ENCODE assay signal across 8 mouse cellular contexts in the genomic region with DNA sequence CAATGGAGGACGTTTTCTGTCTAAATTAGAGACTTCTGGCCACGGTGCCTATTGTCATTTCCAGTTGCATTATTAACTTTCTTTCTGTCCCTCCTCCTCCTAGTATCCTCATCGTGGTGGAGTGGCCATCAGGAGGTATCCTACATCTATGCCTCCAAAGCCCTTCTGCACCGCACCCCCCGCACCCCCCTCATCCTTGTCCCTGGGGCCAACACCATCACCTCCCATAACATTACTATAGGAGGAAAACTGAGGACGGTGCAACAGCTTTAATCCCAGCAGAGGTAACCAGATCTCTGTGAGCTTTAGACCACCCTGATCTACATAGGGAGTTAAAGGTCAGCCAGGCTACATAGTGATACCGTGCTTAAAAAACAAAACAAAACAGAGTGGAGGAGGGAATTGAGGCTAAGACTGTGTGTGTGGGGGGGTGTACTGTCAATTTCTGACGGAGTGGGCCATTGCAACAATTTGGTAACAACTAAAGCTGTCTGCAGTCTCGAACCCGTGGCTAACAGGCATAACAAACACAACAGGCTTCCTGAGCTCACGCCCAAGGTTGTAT. TPM values are rescaled to one million over a fixed set of nuclear protein-coding genes. Genes with fewer than 3 reads are reported as not detected.
DNase-seq lines count a peak whose midpoint lies in the region; ATAC-seq and TF ChIP-seq lines count a peak whose summit lies in the region.

No protein-coding gene starts in this region.

- no peak; the same call in 1 of the 2 replicates for ATAC-seq in heart, embryonic 11.5 days (replicated peaks; ENCODE audit: insufficient number of reproducible peaks, low FRiP score, low TSS enrichment)
- ATAC-seq in forebrain, embryonic 15.5 days (replicated peaks): peak; percentile 50
- no peak for ATAC-seq in liver, embryonic 16.5 days (ENCODE audit: low read depth)
- ATAC-seq in activated CD4-positive, CD25-positive, alpha-beta regulatory T cell, adult 4 months: no peak

- H3K27ac ChIP-seq in heart, embryonic 11.5 days (ENCODE audit: low read depth, low read length): peak overlapping the region; percentile 71
- peak overlapping the region; percentile 62 for H3K27ac ChIP-seq in forebrain, embryonic 15.5 days (replicated peaks)
- H3K27ac ChIP-seq in liver, embryonic 16.5 days (ENCODE audit: low read length): peak overlapping the region; percentile 72

- peak overlapping the region; percentile 96 for H3K9ac ChIP-seq in heart, embryonic 11.5 days (ENCODE audit: low read depth, low read length)
- H3K9ac ChIP-seq in forebrain, embryonic 15.5 days (replicated peaks): peak overlapping the region; percentile 88
- peak overlapping the region; percentile 60 for H3K9ac ChIP-seq in liver, embryonic 16.5 days (ENCODE audit: low read depth, low read length)

- DNase-seq in heart, postnatal 36 days: no peak
- no peak for DNase-seq in gastrocnemius, postnatal 10 days
- no peak for DNase-seq in adrenal gland, adult 18-20 months (ENCODE audit: low spot score in 2 of 2)

- H3K4me2 ChIP-seq in heart, embryonic 11.5 days: peak overlapping the region; percentile 91
- peak overlapping the region; percentile 89 for H3K4me2 ChIP-seq in forebrain, embryonic 15.5 days (replicated peaks)
- H3K4me2 ChIP-seq in liver, embryonic 16.5 days (ENCODE audit: low read depth, low read length): peak overlapping the region; percentile 73

- H3K36me3 ChIP-seq in heart, embryonic 11.5 days (ENCODE audit: control insufficient read depth, insufficient read depth, low read length): peaks cover 10% of the 10 kb centered on the region
- peaks cover 28% of the 10 kb centered on the region for H3K36me3 ChIP-seq in E14TG2a.4 (ENCODE audit: insufficient read depth, low read length)
- H3K36me3 ChIP-seq in forebrain, embryonic 15.5 days: peaks cover 22% of the 10 kb centered on the region
- peaks cover 16% of the 10 kb centered on the region for H3K36me3 ChIP-seq in liver, embryonic 16.5 days (ENCODE audit: control insufficient read depth, insufficient read depth)

- H3K27me3 ChIP-seq in heart, embryonic 11.5 days (ENCODE audit: control insufficient read depth, insufficient read depth, low read length): no peaks in the 10 kb centered on the region
- H3K27me3 ChIP-seq in E14TG2a.4 (ENCODE audit: insufficient read depth, low read length): no peaks in the 10 kb centered on the region
- no peaks in the 10 kb centered on the region for H3K27me3 ChIP-seq in forebrain, embryonic 15.5 days
- H3K27me3 ChIP-seq in liver, embryonic 16.5 days (ENCODE audit: control insufficient read depth, insufficient read depth, low read depth, low read length): no peaks in the 10 kb centered on the region

- intact Hi-C loops in heart, postnatal 36 days (cut with DNase I): loop anchor here (1.0 to 10.0 kb wide), 3 partner anchors 19 to 326 kb away; partner anchors contain the start of genes Kansl3 and Lman2l

- no peak for TF ChIP-seq CTCF in E14TG2a.4 (conservative IDR thresholded peaks at IDR 0.05; ENCODE audit: low read length)

- H3K4me1 ChIP-seq in heart, embryonic 11.5 days (ENCODE audit: control insufficient read depth, insufficient read depth, low read length): peaks cover 8% of the 10 kb centered on the region; the same call in 1 of the 2 replicates
- peaks cover 34% of the 10 kb centered on the region for H3K4me1 ChIP-seq in E14TG2a.4 (replicated peaks; ENCODE audit: low read depth, low read length)
- H3K4me1 ChIP-seq in forebrain, embryonic 15.5 days: peaks cover 17% of the 10 kb centered on the region
- peaks cover 16% of the 10 kb centered on the region for H3K4me1 ChIP-seq in liver, embryonic 16.5 days (ENCODE audit: control insufficient read depth, low read depth, low read length)

- WGBS in heart, embryonic 11.5 days (ENCODE audit: insufficient replicate concordance): 51% methylated on average over 11 of the region's 11 CpGs
- WGBS in forebrain, embryonic 15.5 days: 60% methylated on average over 11 of the region's 11 CpGs
- 56% methylated on average over 11 of the region's 11 CpGs for WGBS in liver, embryonic 16.5 days (ENCODE audit: insufficient replicate concordance)

- no peaks in the 10 kb centered on the region for H3K9me3 ChIP-seq in heart, embryonic 11.5 days (replicated peaks; ENCODE audit: control insufficient read depth, low read length)
- H3K9me3 ChIP-seq in E14TG2a.4 (ENCODE audit: low read length): no peaks in the 10 kb centered on the region
- H3K9me3 ChIP-seq in forebrain, embryonic 15.5 days: no peaks in the 10 kb centered on the region
- H3K9me3 ChIP-seq in liver, embryonic 16.5 days (replicated peaks; ENCODE audit: control insufficient read depth, low read length): no peaks in the 10 kb centered on the region

- peak overlapping the region; percentile 82 for H3K4me3 ChIP-seq in heart, embryonic 11.5 days (ENCODE audit: low read depth, low read length)
- H3K4me3 ChIP-seq in E14TG2a.4 (replicated peaks; ENCODE audit: low read length): peak overlapping the region; percentile 93
- peak overlapping the region; percentile 91 for H3K4me3 ChIP-seq in forebrain, embryonic 15.5 days
- peak overlapping the region; percentile 84 for H3K4me3 ChIP-seq in liver, embryonic 16.5 days (ENCODE audit: low read depth, low read length)

RNA-seq across cellular contexts. Expression of gene Cox5b, which starts 0.5 kb away (rescaled TPM):
- 1,165 and 1,189 TPM in 2 replicates for polyA plus RNA-seq in heart, embryonic 11.5 days (2014; fragmentation: Nextera tagmentation; extraction: Ambion mirVana)
- 1,000 to 10,000 TPM; 2,258 to 2,311 TPM for total RNA-seq in heart, postnatal 36 days (2021)
- 542 and 553 TPM in 2 replicates for polyA plus RNA-seq in forebrain, embryonic 15.5 days (2015; fragmentation: Nextera tagmentation; extraction: Ambion mirVana)
- 371 and 385 TPM in 2 replicates for polyA plus RNA-seq in liver, embryonic 16.5 days (2015; fragmentation: Nextera tagmentation; extraction: Ambion mirVana)
- total RNA-seq in gastrocnemius, postnatal 10 days (2021): 1,000 to 10,000 TPM; 1,243 to 1,338 TPM
- 1,000 to 10,000 TPM in 1 of 2 experiments, 100 to 1,000 TPM in 1; 940 to 1,277 TPM for total RNA-seq in adrenal gland, adult 18-20 months (2021)
- 100 to 1,000 TPM; 325 to 418 TPM for polyA plus RNA-seq in activated CD4-positive, CD25-positive, alpha-beta regulatory T cell, adult 4 months (2017; shearing (Covaris generic))

RNA-seq across cellular contexts. Expression of gene Fam178b, which starts 7.8 kb away (rescaled TPM):
- polyA plus RNA-seq in heart, embryonic 11.5 days (2014; fragmentation: Nextera tagmentation; extraction: Ambion mirVana): 3.5 and 3.7 TPM in 2 replicates
- under 1 TPM in 1 of 2 experiments, not detected in 1; 0.43 TPM for total RNA-seq in heart, postnatal 36 days (2021)
- 0.23 TPM in 1 of 2 replicates, not detected in the other for polyA plus RNA-seq in forebrain, embryonic 15.5 days (2015; fragmentation: Nextera tagmentation; extraction: Ambion mirVana)
- polyA plus RNA-seq in liver, embryonic 16.5 days (2015; fragmentation: Nextera tagmentation; extraction: Ambion mirVana): 0.14 and 0.37 TPM in 2 replicates
- 1 to 10 TPM; 3.0 to 3.1 TPM for total RNA-seq in gastrocnemius, postnatal 10 days (2021)
- total RNA-seq in adrenal gland, adult 18-20 months (2021): 1 to 10 TPM in 1 of 2 experiments, not detected in 1; 1.0 TPM
- not detected for polyA plus RNA-seq in activated CD4-positive, CD25-positive, alpha-beta regulatory T cell, adult 4 months (2017; shearing (Covaris generic))

RNA-seq across cellular contexts. Expression of gene 4933424G06Rik, which starts 19.2 kb away (rescaled TPM):
- 0.46 TPM in 1 of 2 replicates, not detected in the other for polyA plus RNA-seq in heart, embryonic 11.5 days (2014; fragmentation: Nextera tagmentation; extraction: Ambion mirVana)
- total RNA-seq in heart, postnatal 36 days (2021): not detected
- polyA plus RNA-seq in forebrain, embryonic 15.5 days (2015; fragmentation: Nextera tagmentation; extraction: Ambion mirVana): 0.31 and 0.43 TPM in 2 replicates
- not detected in 2 replicates for polyA plus RNA-seq in liver, embryonic 16.5 days (2015; fragmentation: Nextera tagmentation; extraction: Ambion mirVana)
- not detected for total RNA-seq in gastrocnemius, postnatal 10 days (2021)
- not detected for total RNA-seq in adrenal gland, adult 18-20 months (2021)
- not detected for polyA plus RNA-seq in activated CD4-positive, CD25-positive, alpha-beta regulatory T cell, adult 4 months (2017; shearing (Covaris generic))

RNA-seq across cellular contexts. Expression of gene Actr1b, which starts 23.5 kb away (rescaled TPM):
- polyA plus RNA-seq in heart, embryonic 11.5 days (2014; fragmentation: Nextera tagmentation; extraction: Ambion mirVana): 79.4 and 99.8 TPM in 2 replicates
- 100 to 1,000 TPM in 1 of 2 experiments, 10 to 100 TPM in 1; 97.9 to 113 TPM for total RNA-seq in heart, postnatal 36 days (2021)
- polyA plus RNA-seq in forebrain, embryonic 15.5 days (2015; fragmentation: Nextera tagmentation; extraction: Ambion mirVana): 97.8 and 99.8 TPM in 2 replicates
- polyA plus RNA-seq in liver, embryonic 16.5 days (2015; fragmentation: Nextera tagmentation; extraction: Ambion mirVana): 25.4 and 26.0 TPM in 2 replicates
- 100 to 1,000 TPM; 134 to 146 TPM for total RNA-seq in gastrocnemius, postnatal 10 days (2021)
- total RNA-seq in adrenal gland, adult 18-20 months (2021): 100 to 1,000 TPM; 113 to 143 TPM
- 10 to 100 TPM; 41.9 to 51.7 TPM for polyA plus RNA-seq in activated CD4-positive, CD25-positive, alpha-beta regulatory T cell, adult 4 months (2017; shearing (Covaris generic))
